Mouse (Mus musculus) right cerebral cortex, postnatal 36 days (tissue): ENCODE results near the gene Ceacam15.
"Not testable (repeated sequence)": the region's sequence is repeated elsewhere in the genome, so short reads cannot be mapped to it uniquely, and the experiment has no call there.

ENCODE experiments used
- DNase-seq, 2 experiments: peaks; one replicate each; pipeline ENCODE4 v3.0.0; 2022; ENCODE audit warnings: low spot score in 2 of 2, mixed read lengths in 1 of 2

Gene Ceacam15

GRCm38 (mm10) chr7:16675605-16676004 is at the start of gene Ceacam15:
TSS of gene Ceacam15 (minus strand) at chr7:16675705.
- DNase-seq = no peak

GRCm38 (mm10) chr7:16722490-16722889 is 47.0 kb upstream of the Ceacam15 start:
- not testable (repeated sequence) for DNase-seq

GRCm38 (mm10) chr7:16721629-16722028 is 46.1 kb upstream of the Ceacam15 start, which contains the start of gene Ceacam9:
TSS of gene Ceacam9 (plus strand) at chr7:16721929.
- DNase-seq = no peak

- DNase-seq = peak in 1 of 2 experiments; percentile 10
Observed at GRCm38 (mm10) chr7:16716456-16717152, 41.1 kb upstream of the Ceacam15 start.

GRCm38 (mm10) chr7:16712633-16713415 is 37.3 kb upstream of the Ceacam15 start:
- no peak for DNase-seq

GRCm38 (mm10) chr7:16710604-16711003 is 35.1 kb upstream of the Ceacam15 start:
- no peak for DNase-seq

- DNase-seq = no peak
Observed at GRCm38 (mm10) chr7:16708244-16708643, 32.7 kb upstream of the Ceacam15 start.

GRCm38 (mm10) chr7:16706385-16706784 is 30.9 kb upstream of the Ceacam15 start:
- peak; percentile 52 to 77 for DNase-seq

- DNase-seq = no peak
Observed at GRCm38 (mm10) chr7:16700583-16700982, 25.1 kb upstream of the Ceacam15 start.

GRCm38 (mm10) chr7:16699042-16699441 is 23.5 kb upstream of the Ceacam15 start:
- DNase-seq = no peak

- DNase-seq = peak in 1 of 2 experiments; percentile 11
Observed at GRCm38 (mm10) chr7:16695025-16695424, 19.5 kb upstream of the Ceacam15 start.

- no peak for DNase-seq
Observed at GRCm38 (mm10) chr7:16689196-16689595, 13.7 kb upstream of the Ceacam15 start.

GRCm38 (mm10) chr7:16680194-16680593 is 4.7 kb upstream of the Ceacam15 start:
- DNase-seq = not testable (repeated sequence)

- DNase-seq = not testable (repeated sequence)
Observed at GRCm38 (mm10) chr7:16674699-16675098, 806 bp downstream of the Ceacam15 start.

- DNase-seq = no peak
Observed at GRCm38 (mm10) chr7:16673823-16674222, 1.7 kb downstream of the Ceacam15 start.

GRCm38 (mm10) chr7:16668331-16668930 is 7.1 kb downstream of the Ceacam15 start:
- DNase-seq = not testable (repeated sequence)

- no peak for DNase-seq
Observed at GRCm38 (mm10) chr7:16644260-16644659, 31.2 kb downstream of the Ceacam15 start.

GRCm38 (mm10) chr7:16643106-16643505 is 32.4 kb downstream of the Ceacam15 start:
- not testable (repeated sequence) for DNase-seq

- no peak for DNase-seq
Observed at GRCm38 (mm10) chr7:16639028-16639427, 36.5 kb downstream of the Ceacam15 start.

- DNase-seq = no peak
Observed at GRCm38 (mm10) chr7:16635116-16635515, 40.4 kb downstream of the Ceacam15 start.

- DNase-seq = not testable (repeated sequence)
Observed at GRCm38 (mm10) chr7:16633913-16634312, 41.6 kb downstream of the Ceacam15 start.

- no peak for DNase-seq
Observed at GRCm38 (mm10) chr7:16631932-16632331, 43.6 kb downstream of the Ceacam15 start.
